Mouse (Mus musculus) embryo, embryonic 10 days (tissue): ENCODE measurements around the gene Olfr157.

Experiments used
- DNase-seq: peaks from one replicate; pipeline ENCODE4 v3.0.0-alpha.2; 2015; ENCODE audit warnings: low spot score

Olfr157 gene

DNA sequence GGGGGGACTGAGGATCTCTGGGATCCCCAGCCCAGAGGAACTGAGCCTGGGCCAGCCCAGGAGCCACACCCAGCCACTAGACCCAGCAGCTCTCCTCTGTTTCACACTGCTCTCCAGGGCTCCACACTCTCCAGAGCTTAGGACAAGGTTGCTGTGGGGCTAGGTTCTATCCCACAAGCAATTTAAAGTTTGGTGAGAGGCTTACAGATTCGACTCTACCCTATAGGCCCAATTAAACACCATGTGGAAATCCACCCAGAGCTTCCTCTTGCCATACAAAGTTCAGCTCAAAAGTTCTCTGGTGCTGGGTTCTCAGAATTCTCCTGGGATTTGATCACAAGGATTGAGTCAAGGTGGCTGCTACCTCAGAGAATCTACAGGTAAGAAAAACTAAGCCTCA lies at the start of gene Olfr157:
TSS of gene Olfr157 (minus strand) at position 101 of the 400 bp plus-strand sequence.
- DNase-seq: no peak

DNA sequence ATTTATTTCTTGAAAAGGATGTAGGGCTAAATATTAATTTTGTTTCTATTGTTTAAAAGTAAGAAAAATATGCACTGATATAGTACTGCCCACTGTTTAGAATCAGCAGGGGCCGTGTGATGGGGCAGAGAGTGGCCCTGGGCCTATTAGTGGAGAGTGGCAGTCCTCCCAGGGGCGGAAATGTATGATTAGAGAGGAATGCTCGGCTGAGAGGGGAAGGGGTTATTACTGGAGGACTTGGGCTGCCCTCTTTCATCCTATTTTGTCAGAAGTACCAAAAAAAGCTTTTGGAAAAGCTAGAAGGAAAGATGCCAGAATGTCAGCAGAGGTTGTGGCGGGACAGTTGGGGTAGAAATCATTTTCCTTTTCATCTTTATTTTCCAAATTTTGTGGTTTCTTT lies 44.2 kb upstream of the Olfr157 start:
- DNase-seq: peak; percentile 64

DNA sequence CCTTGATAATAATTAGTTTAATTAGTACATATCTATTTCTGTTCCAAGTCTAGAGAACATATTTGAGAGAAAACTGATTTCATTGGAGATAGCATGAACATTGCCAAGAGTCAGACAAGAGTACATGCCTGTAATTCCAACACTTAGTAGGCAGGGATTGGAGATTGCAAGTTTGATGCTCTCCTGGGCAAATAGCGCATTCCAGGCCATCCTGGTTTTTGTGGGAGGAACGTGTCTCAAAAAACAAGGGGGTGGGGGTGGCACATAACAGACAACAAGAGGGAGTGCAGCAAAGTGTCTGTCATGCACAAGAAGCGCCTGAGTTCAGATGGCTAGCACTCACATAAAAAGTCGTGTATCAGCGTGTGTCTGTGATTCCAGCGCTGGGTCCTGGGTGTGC lies 39.6 kb upstream of the Olfr157 start:
- DNase-seq: no peak

DNA sequence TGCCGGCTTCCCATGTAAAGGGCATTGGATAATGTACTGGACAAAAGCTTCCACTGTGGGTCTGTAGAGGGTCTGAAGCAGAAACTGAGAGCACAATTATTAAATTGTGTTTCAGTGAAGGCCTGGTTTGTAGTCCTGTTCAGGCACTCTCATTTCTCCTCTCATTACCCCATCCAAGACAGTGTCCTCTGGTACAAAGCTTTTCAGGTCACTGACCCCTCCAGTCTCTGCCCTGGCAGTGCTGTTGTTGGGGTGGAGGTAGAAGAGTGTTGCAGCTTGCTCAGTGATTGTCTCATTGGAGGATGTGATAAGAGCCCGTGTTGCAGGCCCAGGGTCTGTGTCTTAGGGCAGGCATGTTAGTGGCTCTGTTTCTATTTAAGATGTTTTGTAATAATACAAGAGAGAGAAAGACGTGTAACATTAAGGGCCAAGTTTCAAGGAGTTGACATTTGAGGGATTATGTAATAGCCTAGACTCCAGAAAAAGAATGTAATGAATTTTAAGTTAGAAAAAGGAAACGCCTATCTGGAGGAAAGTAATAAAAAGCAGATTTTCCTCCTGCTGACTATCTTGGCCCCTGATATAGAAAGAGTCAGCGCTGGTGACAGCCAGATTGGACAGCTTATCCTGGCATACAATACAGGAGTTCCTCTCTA lies 38.2 kb upstream of the Olfr157 start:
- no peak for DNase-seq

DNA sequence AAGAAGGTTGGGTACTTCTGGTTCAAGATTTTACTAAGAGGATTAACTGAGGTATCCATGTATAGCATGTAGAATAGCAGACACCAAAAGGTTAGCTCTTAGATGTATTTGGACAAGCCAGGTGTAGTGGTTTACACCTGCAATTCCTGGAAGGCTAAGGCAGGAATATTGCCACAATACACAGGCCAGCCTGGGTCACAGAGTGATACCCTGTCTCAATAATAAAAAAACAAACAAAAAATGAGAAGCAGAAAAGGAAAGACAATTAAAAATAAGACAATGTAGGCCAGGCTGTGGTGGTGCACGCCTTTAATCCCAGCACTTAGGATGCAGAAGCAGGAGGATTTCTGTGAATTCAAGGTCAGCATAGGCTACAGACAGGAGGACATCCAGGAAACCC lies 37.2 kb upstream of the Olfr157 start:
- no peak for DNase-seq

DNA sequence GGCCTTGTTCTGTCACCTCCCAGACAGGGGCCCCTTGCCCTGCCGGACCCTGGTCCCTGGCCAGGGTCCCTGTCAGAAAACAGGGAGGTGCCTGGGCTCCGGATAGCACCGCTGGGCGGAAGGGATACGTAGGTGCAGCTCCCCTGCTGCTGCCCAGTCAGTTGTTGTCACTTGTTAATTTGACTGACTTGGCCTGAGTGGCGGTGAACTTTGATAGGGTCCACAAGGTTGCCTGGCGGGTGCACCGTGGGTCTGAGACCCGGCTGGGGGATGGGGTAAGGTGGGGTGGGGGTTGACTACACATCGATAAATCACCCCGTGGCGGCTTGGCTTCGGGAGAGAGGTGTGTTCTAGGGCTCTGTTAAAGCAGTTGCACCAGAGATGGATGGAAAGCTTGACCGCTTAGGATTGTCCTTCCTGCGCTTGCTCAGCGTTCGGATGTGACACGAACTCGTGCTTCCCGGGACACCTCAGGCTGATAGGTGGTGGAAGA lies 36.0 kb upstream of the Olfr157 start:
- DNase-seq: peak; percentile 67

DNA sequence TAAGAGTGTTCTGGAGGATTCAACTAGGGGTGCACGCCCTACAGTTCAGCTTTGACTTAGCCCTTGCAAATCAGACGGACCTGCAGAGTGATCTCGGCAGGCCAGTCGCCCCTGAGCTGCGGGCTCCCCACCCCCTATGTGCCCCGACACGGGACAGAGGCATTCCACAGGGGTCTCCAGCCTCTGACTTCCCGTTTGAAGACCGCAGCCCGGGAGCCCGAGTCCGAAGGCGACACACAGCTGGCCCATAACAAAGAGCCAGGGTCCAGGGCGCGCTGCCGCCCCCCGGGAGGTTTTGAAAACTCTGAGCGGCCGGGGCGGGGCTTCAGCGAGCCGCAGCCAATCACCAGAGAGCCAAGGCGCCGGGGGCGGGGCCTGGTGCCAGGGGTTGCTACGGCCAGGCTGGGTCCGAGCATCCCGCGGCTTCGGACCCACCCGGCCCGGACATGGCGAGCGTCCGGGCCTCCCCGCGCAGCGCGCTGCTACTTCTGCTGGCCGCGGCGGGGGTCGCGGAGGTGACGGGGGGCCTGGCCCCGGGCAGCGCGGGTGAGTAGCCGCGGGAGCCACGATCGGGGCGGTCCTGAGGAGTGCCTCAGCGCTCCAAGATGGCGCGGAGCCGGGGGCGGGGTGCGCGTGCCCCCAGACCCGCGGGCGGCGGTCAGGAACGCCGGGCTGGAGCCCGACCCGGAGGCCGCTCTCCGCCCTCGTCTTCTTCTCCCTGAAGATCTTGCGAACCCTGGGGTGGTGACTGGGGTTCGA lies 35.3 kb upstream of the Olfr157 start, which contains the start of gene Reck:
TSS of gene Reck (plus strand) at position 371 of the 759 bp plus-strand sequence.
- DNase-seq: peak; percentile 81

DNA sequence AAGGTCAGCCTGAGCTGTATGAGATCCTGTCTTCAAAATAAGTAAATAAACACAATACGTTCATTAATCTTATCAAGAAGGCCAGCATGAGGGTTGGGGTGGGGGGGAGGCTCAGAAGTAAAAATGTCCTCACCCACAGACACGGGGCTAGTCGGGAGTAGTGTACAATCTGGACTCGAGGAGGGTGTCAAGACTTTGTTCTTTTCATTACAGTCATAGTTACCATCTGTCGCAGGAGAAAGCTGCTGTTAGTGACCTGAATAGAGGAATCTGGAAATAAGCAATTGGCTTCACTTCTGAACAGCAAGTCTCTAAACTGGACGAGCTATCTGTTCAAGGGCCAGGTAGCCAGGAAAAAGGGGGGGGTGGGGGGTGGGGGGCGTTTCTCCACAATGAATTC lies 34.5 kb upstream of the Olfr157 start:
- DNase-seq: no peak

DNA sequence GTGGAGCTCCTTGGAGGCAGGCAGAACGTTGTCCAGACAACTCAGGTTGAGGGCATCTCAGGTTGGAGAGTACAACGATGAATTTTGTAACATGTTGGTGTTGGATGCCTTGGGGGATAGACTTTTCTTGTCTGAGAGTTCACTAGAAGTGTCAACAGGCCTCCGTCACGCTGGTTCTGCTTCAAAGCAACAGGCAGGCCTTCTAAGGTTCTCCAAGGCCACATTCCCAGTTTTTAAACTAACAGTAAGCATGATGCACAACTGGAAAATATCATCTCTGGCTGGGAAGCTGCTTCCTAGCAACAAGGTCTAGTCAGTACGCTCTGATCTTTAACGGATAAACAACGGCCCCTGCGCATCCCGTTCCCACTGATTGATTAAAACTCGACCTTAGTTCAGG lies 29.8 kb upstream of the Olfr157 start:
- DNase-seq: no peak

DNA sequence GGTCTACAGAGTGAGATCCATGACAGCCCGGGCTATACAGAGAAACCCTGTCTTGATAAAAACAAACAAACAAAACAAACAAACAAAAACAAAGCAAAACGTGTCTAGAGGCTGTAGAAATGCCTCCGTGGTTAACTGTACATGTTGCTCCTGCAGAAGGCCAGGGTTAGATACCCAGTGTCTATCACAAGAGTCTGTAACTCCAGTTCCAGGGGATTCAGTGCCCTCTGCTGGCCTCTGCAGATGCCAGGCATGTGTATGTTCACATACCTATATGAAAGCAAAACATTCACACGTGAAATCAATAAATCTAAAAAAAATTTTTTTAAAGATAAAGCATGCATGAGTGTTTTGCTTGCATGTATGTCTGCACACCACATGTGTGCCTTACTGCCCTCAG lies 23.3 kb upstream of the Olfr157 start:
- no peak for DNase-seq

DNA sequence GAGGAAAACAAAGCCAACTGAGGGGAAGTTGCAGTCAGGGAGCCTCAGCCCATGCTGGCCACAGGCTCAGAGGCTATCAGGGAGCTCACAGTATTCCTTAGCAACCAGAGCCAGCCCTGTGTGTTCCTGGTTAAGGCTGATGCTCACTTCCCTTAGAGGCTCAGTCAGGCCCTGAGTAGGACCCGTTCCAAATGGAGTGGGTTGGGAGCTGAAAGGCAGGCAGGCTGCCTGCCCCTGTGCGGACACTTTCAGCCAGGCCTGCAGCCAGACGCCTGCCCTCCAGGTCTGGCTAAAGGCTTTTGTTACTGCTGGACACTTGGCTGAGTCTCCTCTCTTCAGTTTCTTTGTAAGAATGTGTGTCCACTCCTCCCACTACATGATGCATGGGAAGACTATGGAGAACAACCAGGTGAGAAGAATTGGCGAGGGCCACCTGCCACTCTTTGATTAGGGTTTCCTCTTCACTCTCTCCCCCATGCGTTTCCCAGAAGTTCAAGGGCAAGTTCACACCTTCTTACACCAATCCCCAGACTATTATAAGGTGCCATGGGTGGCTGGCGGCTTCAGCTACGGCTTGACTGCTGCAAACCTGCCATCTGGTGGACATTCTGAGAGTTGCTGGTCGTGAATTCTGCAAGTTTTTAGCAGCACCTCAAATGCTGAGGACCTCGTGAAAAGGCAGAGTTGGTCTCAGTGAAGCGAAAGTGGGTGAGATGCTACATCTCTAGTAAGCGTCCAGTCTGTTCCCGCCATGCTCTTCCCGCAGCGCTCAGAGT lies 20.9 kb upstream of the Olfr157 start:
- DNase-seq: peak; percentile 86

DNA sequence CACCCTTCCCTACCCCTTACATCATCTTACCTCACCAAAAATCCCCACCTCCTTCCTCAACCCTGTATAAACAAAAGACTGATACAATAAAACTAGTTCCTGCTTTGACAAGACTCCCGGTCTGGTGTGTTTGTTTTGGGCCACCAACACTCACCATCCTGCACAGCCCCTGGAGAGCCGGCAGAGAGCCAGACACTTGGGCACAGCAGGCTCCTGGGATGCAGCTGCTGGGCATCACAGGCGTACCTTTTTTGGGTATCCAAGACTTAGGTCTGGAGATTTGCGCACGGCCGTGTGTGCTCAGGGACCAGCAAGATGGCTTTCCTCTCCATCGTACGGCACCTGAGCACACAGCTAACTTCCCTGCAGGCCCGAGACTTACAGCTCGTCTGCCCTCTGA lies 19.9 kb upstream of the Olfr157 start:
- DNase-seq: no peak

DNA sequence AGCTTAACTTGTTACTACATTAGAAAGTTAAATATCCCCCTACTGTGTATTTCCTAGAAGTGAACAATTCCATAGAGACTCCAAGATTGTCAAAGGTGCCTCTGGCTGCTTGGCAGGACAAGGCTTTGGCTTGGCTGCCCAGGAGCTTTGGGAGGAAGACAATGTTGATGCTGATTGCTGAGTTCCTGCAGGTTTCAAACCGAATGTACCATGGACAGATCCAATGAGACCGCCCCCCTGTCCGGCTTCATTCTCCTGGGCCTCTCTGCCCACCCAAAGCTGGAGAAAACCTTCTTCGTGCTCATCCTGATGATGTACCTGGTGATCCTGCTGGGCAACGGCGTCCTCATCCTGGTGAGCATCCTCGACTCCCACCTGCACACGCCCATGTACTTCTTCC lies 14.1 kb upstream of the Olfr157 start:
- DNase-seq: no peak

DNA sequence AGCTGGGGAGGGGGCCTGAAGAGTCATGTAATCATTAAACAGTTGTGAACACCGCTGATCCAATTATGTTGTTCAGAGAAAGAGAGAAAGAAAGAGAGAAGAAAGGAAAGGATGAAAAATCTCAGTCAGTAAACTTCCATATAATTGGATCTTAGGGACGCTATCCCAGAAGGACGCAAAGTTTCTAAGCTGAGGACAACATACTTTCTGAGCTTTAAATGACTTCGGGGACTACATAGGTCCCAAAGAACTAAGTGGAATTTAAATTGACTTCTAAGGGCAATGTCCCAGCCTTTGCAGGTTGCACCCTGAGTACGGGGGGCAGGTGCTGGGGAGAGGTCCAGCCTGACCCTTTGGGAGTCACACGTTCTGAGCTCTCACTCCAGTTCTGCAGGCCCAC lies 11.3 kb upstream of the Olfr157 start, which contains the start of gene Olfr155:
TSS of gene Olfr155 (plus strand) at position 301 of the 400 bp plus-strand sequence.
- DNase-seq: no peak

DNA sequence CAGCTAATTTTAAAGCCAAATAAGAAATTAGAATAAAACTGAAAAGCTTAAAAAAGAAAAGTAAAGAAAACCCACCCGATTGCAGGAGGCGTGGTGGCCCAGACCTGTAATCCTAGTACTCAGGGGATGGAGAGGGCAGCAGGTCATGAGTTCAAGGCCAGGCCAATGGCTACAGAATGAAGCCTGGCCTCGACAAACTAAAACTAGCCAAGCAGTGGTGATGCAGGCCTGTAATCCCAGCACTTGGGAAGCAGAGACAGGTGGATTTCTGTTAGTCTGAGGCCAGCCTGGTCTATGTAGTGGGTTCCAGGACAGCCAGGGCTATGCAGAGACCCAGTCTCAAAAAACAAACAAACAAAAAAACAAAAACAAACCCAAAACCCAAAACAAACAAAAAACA lies 1.7 kb downstream of the Olfr157 start:
- no peak for DNase-seq

DNA sequence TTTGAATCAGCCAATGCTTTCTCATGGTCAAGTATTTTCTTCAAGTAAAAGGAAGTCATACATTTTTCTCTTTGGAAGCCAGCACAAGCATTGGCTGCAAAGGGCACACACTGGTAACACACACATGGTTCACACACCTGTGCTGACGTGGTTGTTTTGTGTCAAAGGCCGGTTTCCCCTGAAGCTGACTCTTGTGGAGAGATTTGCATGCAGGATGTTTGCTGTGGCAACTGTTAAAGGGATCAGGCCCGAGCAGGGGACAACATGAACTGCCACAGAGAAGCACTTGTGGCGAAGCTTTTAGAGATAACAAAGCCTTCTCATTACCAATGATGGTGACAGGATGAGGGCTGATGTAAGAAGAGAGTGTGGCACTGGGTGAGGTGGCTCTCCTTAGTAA lies 5.3 kb downstream of the Olfr157 start:
- no peak for DNase-seq

DNA sequence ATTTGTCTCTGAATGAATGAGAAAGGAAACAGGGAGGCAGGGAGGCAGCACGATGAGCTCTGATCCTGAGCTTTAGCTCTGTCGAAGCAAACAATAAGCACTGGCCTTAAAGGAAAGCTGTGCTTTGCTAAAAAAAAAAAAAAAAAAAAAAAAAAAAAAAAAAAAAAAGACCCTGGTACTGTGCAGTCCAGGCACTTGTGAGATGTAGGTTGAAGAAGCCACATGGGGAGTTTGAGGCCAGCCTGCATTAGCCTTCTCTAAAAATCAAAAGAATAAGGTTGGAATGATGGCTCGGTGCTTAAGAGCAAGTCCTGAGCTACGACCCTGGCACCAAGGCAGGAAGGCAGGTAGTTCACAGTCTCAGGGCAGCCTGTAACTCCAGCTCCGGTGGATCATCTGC lies 6.2 kb downstream of the Olfr157 start:
- DNase-seq: no peak

DNA sequence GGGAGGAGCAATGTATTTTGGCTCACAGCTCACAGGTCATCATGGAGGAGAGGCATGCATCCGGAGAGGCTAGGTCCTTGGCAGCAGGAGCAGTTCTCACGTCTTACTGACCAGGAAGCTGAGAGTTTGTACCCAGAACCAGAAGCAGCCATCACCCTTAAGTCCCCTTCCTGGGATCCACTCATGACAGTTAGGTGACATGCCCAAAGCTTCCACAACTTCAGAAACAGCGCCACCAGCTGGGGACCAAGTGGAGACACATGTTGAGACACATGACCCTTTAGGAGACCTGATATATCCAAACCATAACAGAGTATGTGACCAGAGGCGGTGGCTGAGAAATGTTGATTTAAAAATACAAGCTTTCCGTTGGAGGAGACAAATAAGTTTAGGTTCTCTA lies 8.0 kb downstream of the Olfr157 start:
- peak; percentile 20 for DNase-seq

DNA sequence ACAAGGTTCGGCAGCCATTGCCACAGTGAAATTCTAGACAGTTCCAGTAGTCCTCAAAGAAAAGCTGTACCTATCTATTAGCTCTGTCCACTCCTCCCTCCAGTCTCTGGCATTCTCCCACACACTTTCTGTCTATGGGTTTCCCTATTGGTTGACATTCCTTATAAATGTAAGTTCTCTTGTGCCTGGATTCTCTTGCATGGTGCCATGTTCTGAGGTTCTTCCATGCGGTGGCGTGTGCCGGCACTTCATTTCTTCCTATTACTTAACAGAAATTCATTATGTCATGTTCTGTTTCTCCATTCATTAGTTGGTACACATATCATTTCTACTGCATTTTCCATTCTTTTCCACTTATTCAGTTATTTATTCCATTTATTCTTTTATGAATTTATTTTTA lies 11.2 kb downstream of the Olfr157 start:
- DNase-seq: no peak

DNA sequence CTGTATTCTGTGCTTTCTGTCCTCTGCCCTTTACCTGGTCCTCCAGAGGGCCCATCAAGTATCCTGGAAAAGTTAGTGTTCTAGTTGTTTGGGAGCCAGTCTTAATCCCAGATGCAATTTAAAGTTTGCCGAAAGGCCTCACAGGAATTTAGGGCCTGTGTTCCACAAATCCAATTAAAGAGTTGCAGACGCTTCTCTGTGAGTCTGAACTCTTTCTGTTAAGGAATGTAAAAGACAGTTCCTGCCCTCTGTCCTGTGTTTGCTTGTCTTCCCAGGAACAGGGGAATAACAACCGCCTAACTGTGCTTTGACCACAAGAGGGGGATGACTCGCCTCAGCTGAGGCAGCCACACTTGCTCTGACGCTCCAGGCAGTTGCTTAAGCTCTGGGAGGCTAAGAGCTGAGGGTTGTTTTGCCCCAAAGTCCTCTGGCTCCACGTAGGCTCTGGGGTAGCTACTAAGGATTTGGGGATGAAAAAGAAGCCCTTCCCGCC lies 16.1 kb downstream of the Olfr157 start, which contains the start of gene Olfr156:
TSS of gene Olfr156 (minus strand) at position 51 of the 493 bp plus-strand sequence.
- DNase-seq: peak; percentile 84

DNA sequence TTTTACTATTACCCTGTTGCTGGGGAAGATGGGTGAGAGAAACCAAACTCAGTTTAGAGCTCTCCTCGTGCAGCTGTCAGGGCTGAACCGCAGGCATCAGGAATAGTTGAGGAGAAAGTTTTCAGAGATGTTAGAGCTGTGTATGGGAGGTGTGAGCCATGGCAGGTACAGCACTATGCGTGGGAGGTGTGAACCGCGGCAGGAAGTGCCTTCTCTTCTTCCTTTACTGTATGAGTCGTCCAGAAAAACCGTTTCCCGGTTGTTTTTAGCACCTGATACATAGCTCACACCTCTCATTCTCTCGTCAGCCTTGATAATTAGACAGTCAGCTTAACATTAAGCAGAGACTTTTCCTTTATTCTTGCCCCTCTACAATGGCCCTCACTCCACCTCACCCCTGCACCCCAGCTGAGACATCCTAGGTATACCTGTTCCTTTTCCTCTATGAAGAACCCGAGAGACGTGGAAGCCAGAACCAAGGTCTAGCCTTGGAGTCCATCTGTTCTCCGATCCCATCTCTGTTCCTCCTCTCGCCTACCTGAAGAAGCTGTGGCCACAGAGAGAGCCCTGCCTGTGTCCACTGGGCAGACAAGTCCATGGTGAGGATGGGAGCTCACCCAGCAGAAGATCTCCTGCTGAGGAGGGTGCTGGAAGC lies 17.0 kb downstream of the Olfr157 start:
- no peak for DNase-seq

DNA sequence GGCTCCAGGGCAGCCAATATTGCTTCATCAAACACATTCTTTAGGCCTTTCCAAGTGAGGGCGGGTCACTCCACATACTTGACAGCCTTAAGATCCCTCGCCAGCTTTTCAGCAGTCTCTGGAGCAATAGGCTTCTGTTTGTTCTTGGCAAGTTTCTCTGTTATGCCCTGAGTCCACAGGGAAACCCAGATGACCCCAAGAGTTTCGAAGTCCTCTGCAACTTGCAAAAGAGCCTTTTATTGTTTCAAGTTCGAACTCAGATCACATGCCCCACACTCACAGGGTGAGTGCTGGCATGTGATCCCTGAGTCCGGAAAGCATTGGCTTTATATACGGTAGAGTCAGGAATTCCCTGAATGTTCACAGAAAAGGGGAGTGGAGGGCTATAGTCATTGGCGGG lies 41.1 kb downstream of the Olfr157 start:
- DNase-seq: no peak
